Comparison of ENCODE assay signal across 23 mouse cellular contexts in the genomic region with DNA sequence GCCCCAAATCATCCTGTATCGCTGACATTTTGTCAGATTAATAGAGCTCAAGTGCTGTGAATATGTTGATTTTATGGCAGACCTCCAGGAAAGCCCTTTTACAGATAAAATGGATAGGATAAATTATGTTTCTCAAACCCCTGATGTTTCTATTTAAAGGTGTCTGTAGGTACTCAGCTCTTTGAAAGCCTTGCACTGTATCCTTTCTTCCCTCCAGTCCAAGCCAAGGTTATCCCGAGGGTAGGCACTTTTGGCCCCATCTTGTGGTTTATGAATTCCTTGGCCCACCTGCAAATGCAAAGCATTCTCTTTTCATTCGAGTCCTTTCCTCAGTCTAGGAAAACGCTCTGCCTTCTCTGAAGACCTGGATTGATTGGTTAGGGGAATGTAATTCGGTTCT.
DNase-seq lines count a peak whose midpoint lies in the region; ATAC-seq lines count a peak whose summit lies in the region.
"Had no signal": no experiment of that assay in that cellular context is flagged by ENCODE, and none has a peak within 500 bp of the region (broad histone marks: within the 10 kb centered on the region; RNA-seq: fewer than 3 reads in every experiment).

No protein-coding gene starts in this region.

- H3K9me3 ChIP-seq in limb, embryonic 12.5 days: no peaks in the 10 kb centered on the region
- H3K9me3 ChIP-seq in limb, embryonic 10.5 days (replicated peaks): no peaks in the 10 kb centered on the region
- H3K9me3 ChIP-seq in embryonic facial prominence, embryonic 12.5 days: no peaks in the 10 kb centered on the region
- H3K9me3 ChIP-seq: forebrain, embryonic 12.5 days; heart, embryonic 13.5 days; hindbrain, embryonic 15.5 days had no signal

- peaks cover 7% of the 10 kb centered on the region for H3K4me1 ChIP-seq in limb, embryonic 12.5 days (replicated peaks)
- H3K4me1 ChIP-seq in limb, embryonic 10.5 days: peaks cover 6% of the 10 kb centered on the region
- H3K4me1 ChIP-seq in embryonic facial prominence, embryonic 12.5 days: peaks cover 7% of the 10 kb centered on the region; the same call in 1 of the 2 replicates
- H3K4me1 ChIP-seq: forebrain, embryonic 12.5 days; heart, embryonic 13.5 days; hindbrain, embryonic 15.5 days had no signal

- no peak overlapping the region for H3K4me3 ChIP-seq in limb, embryonic 12.5 days (replicated peaks)
- no peak overlapping the region for H3K4me3 ChIP-seq in limb, embryonic 10.5 days
- H3K4me3 ChIP-seq in embryonic facial prominence, embryonic 12.5 days: no peak overlapping the region
- H3K4me3 ChIP-seq: forebrain, embryonic 12.5 days; gastrocnemius, adult 2 months; heart, embryonic 13.5 days; hindbrain, embryonic 15.5 days had no signal

- no peaks in the 10 kb centered on the region for H3K36me3 ChIP-seq in limb, embryonic 12.5 days
- H3K36me3 ChIP-seq in limb, embryonic 10.5 days: no peaks in the 10 kb centered on the region
- no peaks in the 10 kb centered on the region for H3K36me3 ChIP-seq in embryonic facial prominence, embryonic 12.5 days
- H3K36me3 ChIP-seq: forebrain, embryonic 12.5 days; G1E; heart, embryonic 13.5 days; hindbrain, embryonic 15.5 days had no signal

- peak; percentile 7 for DNase-seq in embryo, embryonic 11 days
- no peak for DNase-seq in embryo, embryonic 10.5 days (ENCODE audit: low spot score)
- no peak for DNase-seq in limb, embryonic 10.5 days (ENCODE audit: low spot score)
- DNase-seq in mesoderm, embryonic 11.5 days (ENCODE audit: low read depth, low spot score): peak; percentile 20
- no peak for DNase-seq in layer of hippocampus, adult 9-11 months
- no peak for DNase-seq in spleen, adult 18-20 months
- DNase-seq: adrenal gland, adult 8-10 months; adrenal gland, postnatal 36 days; B cell, adult 2 months; cerebellum, adult 11 months; cerebellum, adult 8-10 months; cerebellum, postnatal 14 days; forebrain, postnatal 0 days; gastrocnemius, adult 2 months; gastrocnemius, postnatal 25 days; heart, postnatal 36 days had no signal

- ATAC-seq in limb, embryonic 12.5 days (ENCODE audit: insufficient number of reproducible peaks, insufficient read depth, low FRiP score, low TSS enrichment, low read depth): no peak
- no peak for ATAC-seq in embryonic facial prominence, embryonic 12.5 days (ENCODE audit: insufficient number of reproducible peaks, insufficient read depth, low FRiP score, low TSS enrichment)
- ATAC-seq: CD4-positive, CD25-positive, alpha-beta regulatory T cell, adult 4 months; forebrain, postnatal 0 days had no signal

- 57% methylated on average over 5 of the region's 5 CpGs for WGBS in limb, embryonic 12.5 days
- WGBS in limb, embryonic 10.5 days: 83% methylated on average over 5 of the region's 5 CpGs
- WGBS in embryonic facial prominence, embryonic 12.5 days: 41% methylated on average over 5 of the region's 5 CpGs

- H3K4me2 ChIP-seq in limb, embryonic 12.5 days: no peak overlapping the region
- no peak overlapping the region for H3K4me2 ChIP-seq in embryonic facial prominence, embryonic 12.5 days (replicated peaks)
- H3K4me2 ChIP-seq: forebrain, embryonic 12.5 days; heart, embryonic 13.5 days; hindbrain, embryonic 15.5 days had no signal

- H3K27me3 ChIP-seq in limb, embryonic 12.5 days: no peaks in the 10 kb centered on the region; the same call in 1 of the 2 replicates
- no peaks in the 10 kb centered on the region for H3K27me3 ChIP-seq in limb, embryonic 10.5 days (ENCODE audit: low read depth, poor library complexity, severe bottlenecking)
- no peaks in the 10 kb centered on the region for H3K27me3 ChIP-seq in embryonic facial prominence, embryonic 12.5 days
- H3K27me3 ChIP-seq: forebrain, embryonic 12.5 days; heart, embryonic 13.5 days; hindbrain, embryonic 15.5 days had no signal

- no peak overlapping the region for H3K9ac ChIP-seq in limb, embryonic 12.5 days (replicated peaks)
- no peak overlapping the region for H3K9ac ChIP-seq in embryonic facial prominence, embryonic 12.5 days
- H3K9ac ChIP-seq: forebrain, embryonic 12.5 days; forebrain, postnatal 0 days; heart, embryonic 13.5 days; hindbrain, embryonic 15.5 days had no signal

- H3K27ac ChIP-seq in limb, embryonic 12.5 days: peak overlapping the region; percentile 53; the same call in 1 of the 2 replicates
- H3K27ac ChIP-seq in limb, embryonic 10.5 days: no peak overlapping the region
- H3K27ac ChIP-seq in embryonic facial prominence, embryonic 12.5 days: 0 out of 2 replicates have a peak overlapping the region, but pooled peaks have one; percentile 64
- H3K27ac ChIP-seq: forebrain, embryonic 12.5 days; gastrocnemius, adult 2 months; heart, embryonic 13.5 days; hindbrain, embryonic 15.5 days had no signal

Comparison
In these comparisons a context has a peak if more than half of its experiments do, and no peak if none do; other contexts are left out.
1. DNase-seq: peak in embryo, embryonic 11 days (single experiment) and mesoderm, embryonic 11.5 days (single experiment); none in embryo, embryonic 10.5 days (single experiment), limb, embryonic 10.5 days (single experiment), layer of hippocampus, adult 9-11 months (single experiment) and spleen, adult 18-20 months (0 of 2).